Mouse (Mus musculus) stomach, embryonic 16.5 days (tissue): ENCODE measurements around the gene Cd53. TPM values are rescaled to one million over a fixed set of nuclear protein-coding genes. Genes with fewer than 3 reads are reported as not detected.

Experiments used
- ATAC-seq: fragments of 200-750 bp; cut with Nextera tagmentation; 2 replicates; pipeline ENCODE4 v1.8.0; 2017; ENCODE audit warnings: moderate number of reproducible peaks, moderate TSS enrichment; ENCODE audit not compliant: insufficient read depth, low FRiP score
- H3K27ac ChIP-seq: fragments of 300-500 bp; sonication (generic); 2 replicates; pipeline ENCODE4 v1.5.1; 2014; ENCODE audit warnings: low read length
- H3K27me3 ChIP-seq: fragments of 300-500 bp; sonication (generic); 2 replicates; pipeline ENCODE4 v1.6.1; 2014; ENCODE audit warnings: low read length, control low read depth, mixed read lengths; ENCODE audit not compliant: control insufficient read depth, insufficient read depth
- H3K36me3 ChIP-seq: fragments of 300-500 bp; sonication (generic); 2 replicates; pipeline ENCODE4 v1.6.1; 2014; ENCODE audit warnings: low read length; ENCODE audit not compliant: control insufficient read depth, insufficient read depth
- H3K4me1 ChIP-seq: fragments of 300-500 bp; sonication (generic); 2 replicates; pipeline ENCODE4 v1.6.1; 2014; ENCODE audit warnings: low read length, control low read depth, mixed read lengths; ENCODE audit not compliant: control insufficient read depth, insufficient read depth
- H3K4me2 ChIP-seq: fragments of 300-500 bp; sonication (generic); 2 replicates; pipeline ENCODE4 v1.6.1; 2014; ENCODE audit warnings: low read depth, low read length, mixed read lengths
- H3K4me3 ChIP-seq: fragments of 300-500 bp; sonication (generic); replicated peaks from 2 replicates; pipeline ENCODE4 v1.5.1; 2014; ENCODE audit warnings: mild to moderate bottlenecking, low read length
- H3K9ac ChIP-seq: fragments of 300-500 bp; sonication (generic); 2 replicates; pipeline ENCODE4 v1.6.1; 2014; ENCODE audit warnings: low read length
- H3K9me3 ChIP-seq: fragments of 300-500 bp; sonication (generic); replicated peaks from 2 replicates; pipeline ENCODE4 v1.6.1; 2016; ENCODE audit warnings: low read length, control low read depth; ENCODE audit not compliant: control insufficient read depth
- WGBS: fragments of 180-500 bp; shearing (Covaris S2); extraction: QIAGEN DNeasy Blood & Tissue Kit; methylation state at CpG from one replicate; pipeline ENCODE4 v1.1.7; 2014; 5-methylcytosine and 5-hydroxymethylcytosine counted together
- polyA plus RNA-seq: library from polyadenylated mRNA; unstranded; fragments of >200 nt; fragmentation: Nextera tagmentation; extraction: Ambion mirVana; gene quantifications from 2 replicates; pipeline ENCODE4 v1.2.1, GENCODE M21; 2015

Gene Cd53
- polyA plus RNA-seq, 1 experiment from 2014 or later, result 13.9 TPM

GRCm38 (mm10) chr3:106771834-106772233 lies 18.1 kb downstream of the Cd53 start:
- Histone ChIP-seq H3K4me3 (no peak overlapping the region), H3K36me3 (no peaks in the 10 kb centered on the region), H3K9me3 (no peaks in the 10 kb centered on the region), H3K4me2 (no peak overlapping the region), H3K27ac (no peak overlapping the region), H3K9ac (no peak overlapping the region), H3K27me3 (no peaks in the 10 kb centered on the region), H3K4me1 (no peaks in the 10 kb centered on the region)
- no peak for ATAC-seq
- 77% methylated on average over 1 of the region's 1 CpGs for WGBS

- Histone ChIP-seq H3K36me3 (no peaks in the 10 kb centered on the region), H3K4me3 (no peak overlapping the region), H3K27me3 (no peaks in the 10 kb centered on the region), H3K4me1 (no peaks in the 10 kb centered on the region), H3K4me2 (no peak overlapping the region), H3K9ac (no peak overlapping the region), H3K9me3 (no peaks in the 10 kb centered on the region), H3K27ac (no peak overlapping the region)
- ATAC-seq, result no peak
- 64% methylated on average over 1 of the region's 1 CpGs for WGBS
These were observed 34.1 kb downstream of the Cd53 start for GRCm38 (mm10) chr3:106755898-106756297.

DNA sequence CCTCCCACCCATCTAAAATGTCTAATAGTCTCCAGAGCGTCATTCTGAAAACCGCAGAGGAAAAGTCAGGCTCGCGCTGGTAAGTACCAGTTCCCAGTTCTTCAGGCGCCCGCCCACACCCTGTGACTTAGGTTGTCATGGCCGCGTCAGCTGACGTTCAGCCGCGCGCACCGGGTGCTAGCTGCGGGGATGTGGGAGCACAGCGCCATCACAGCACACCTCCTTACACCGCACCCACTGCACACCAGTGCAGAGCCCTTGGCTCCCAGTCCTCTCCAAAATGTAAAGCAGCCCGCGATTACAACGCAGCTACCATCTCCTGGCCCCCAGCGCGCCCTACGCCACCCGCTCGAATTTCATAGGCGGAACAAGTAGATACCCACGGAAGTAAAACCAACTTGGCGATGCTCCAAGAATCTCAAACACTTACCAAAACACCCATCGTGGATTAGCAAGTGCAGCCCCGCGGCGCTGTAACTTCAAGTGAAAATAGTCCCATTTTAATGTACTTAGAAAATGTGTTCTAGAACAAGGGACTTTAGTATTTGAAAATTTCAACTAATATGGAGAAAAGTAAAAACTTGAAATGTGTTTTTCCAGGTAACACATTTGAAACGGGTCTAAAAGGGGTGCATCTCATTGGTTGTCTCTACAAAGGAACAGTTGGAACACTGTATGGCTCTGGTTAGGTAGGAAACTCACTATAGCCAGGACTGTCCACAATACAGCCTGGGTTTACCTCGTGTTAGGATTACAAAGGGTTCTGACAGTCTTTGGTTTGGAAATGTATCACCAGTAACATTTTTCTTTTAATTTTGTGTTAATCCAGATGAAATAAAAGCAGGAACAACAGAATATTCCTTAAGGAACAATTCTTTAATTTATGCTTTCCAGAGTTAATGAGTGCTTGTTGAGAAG lies 67.7 kb downstream of the Cd53 start:
- Histone ChIP-seq H3K36me3 (no peaks in the 10 kb centered on the region), H3K27me3 (no peaks in the 10 kb centered on the region; the same call in 1 of the 2 replicates), H3K4me2 (peak overlapping the region; percentile 72), H3K4me1 (no peaks in the 10 kb centered on the region), H3K9ac (peak overlapping the region; percentile 84), H3K9me3 (no peaks in the 10 kb centered on the region), H3K4me3 (peak overlapping the region; percentile 74), H3K27ac (peak overlapping the region; percentile 99)
- under 1% methylated on average over 33 of the region's 33 CpGs for WGBS
- peak; percentile 89 for ATAC-seq

GRCm38 (mm10) chr3:106721397-106722027 lies 68.4 kb downstream of the Cd53 start:
- H3K4me2 ChIP-seq, result peak overlapping the region; percentile 72
- no peaks in the 10 kb centered on the region for H3K4me1 ChIP-seq
- WGBS, result 1% methylated on average over 31 of the region's 31 CpGs
- peak overlapping the region; percentile 74 for H3K4me3 ChIP-seq
- no peaks in the 10 kb centered on the region; the same call in 1 of the 2 replicates for H3K27me3 ChIP-seq
- no peaks in the 10 kb centered on the region for H3K9me3 ChIP-seq
- peak; percentile 99 for ATAC-seq
- H3K9ac ChIP-seq, result peak overlapping the region; percentile 84
- peak overlapping the region; percentile 99 for H3K27ac ChIP-seq
- H3K36me3 ChIP-seq, result no peaks in the 10 kb centered on the region

Other genes starting within 250 kb of the Cd53 start
- gene Dram2, start 242.4 kb downstream of the Cd53 start, polyA plus RNA-seq, result 87.4 and 92.3 TPM in 2 replicates
- gene Cept1, start 242.3 kb downstream of the Cd53 start, polyA plus RNA-seq, result 65.9 and 70.0 TPM in 2 replicates
- 11.9 and 13.5 TPM in 2 replicates for gene Lrif1, start 105.2 kb downstream of the Cd53 start, polyA plus RNA-seq
- not detected in 2 replicates for gene Olfr266, start 36.1 kb upstream of the Cd53 start, polyA plus RNA-seq
- 0.56 and 0.70 TPM in 2 replicates for gene Kcna3, start 246.0 kb upstream of the Cd53 start, polyA plus RNA-seq